Mouse (Mus musculus) bone marrow macrophage, adult 2 months (primary cell): ENCODE data around the gene Morn3.

Experiments
- CTCF ChIP-seq: IDR thresholded peaks from 2 replicates; pipeline ENCODE4 v1.5.1; 2012; ENCODE audit warnings: low read depth, mild to moderate bottlenecking, low read length, moderate library complexity
- POLR2A ChIP-seq: IDR thresholded peaks from 2 replicates; pipeline ENCODE4 v1.6.1; 2012; ENCODE audit warnings: mild to moderate bottlenecking, low read depth, low read length, borderline replicate concordance

DNA sequence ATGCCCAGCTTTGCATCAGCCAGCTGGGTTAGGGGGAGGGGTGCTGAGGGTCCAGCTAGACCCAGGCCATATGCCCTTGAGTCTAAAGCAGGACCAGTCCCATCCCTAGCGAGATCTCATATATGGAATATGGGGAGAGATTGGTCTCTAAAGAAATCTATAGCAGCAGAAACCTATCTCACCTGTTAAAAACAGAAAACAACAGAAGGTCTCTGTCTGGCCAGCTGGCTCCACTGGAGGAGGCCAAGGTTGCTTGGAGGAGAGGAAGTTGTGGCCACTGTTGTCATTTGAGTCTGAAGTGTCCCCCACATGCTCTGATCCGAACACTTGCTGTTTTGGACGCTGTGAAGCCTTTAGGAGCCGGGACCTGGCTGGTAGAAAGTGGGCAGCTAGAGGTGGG is 42.0 kb upstream of the Morn3 start:
- TF ChIP-seq POLR2A = no peak
- no peak for TF ChIP-seq CTCF
